Mouse (Mus musculus) left cerebral cortex, adult 18-20 months (tissue): ENCODE data around the gene Vars2. TPM values are rescaled to one million over a fixed set of nuclear protein-coding genes. Genes with fewer than 3 reads are reported as not detected.
A peak's percentile ranks its signal among the peaks of the same experiment; 100 is the strongest.

Experiments
- DNase-seq, 2 experiments: peaks; one replicate each; pipeline ENCODE4 v3.0.0; 2021 to 2022; ENCODE audit warnings: low spot score in 2 of 2, mixed read lengths in 1 of 2
- total RNA-seq, 2 experiments: library from RNA; stranded (reverse); gene quantifications; 2 replicates each; pipeline ENCODE4 v1.2.3; 2021

Vars2 gene
- total RNA-seq, 2 experiments from 2014 or later, result 34.3 to 35.1 TPM

- DNase-seq, result peak; percentile 28 to 44
Measured at GRCm38 (mm10) chr17:35636363-35636762, 31.0 kb downstream of the Vars2 start.

GRCm38 (mm10) chr17:35635699-35636111 lies 31.7 kb downstream of the Vars2 start:
- DNase-seq, result peak; percentile 81 to 83

- DNase-seq, result peak in 1 of 2 experiments; percentile 12
Measured at GRCm38 (mm10) chr17:35635202-35635601, 32.2 kb downstream of the Vars2 start.

GRCm38 (mm10) chr17:35633992-35634391 lies 33.4 kb downstream of the Vars2 start:
- peak; percentile 59 to 73 for DNase-seq

- DNase-seq, result no peak
Measured at GRCm38 (mm10) chr17:35626537-35626936, 40.9 kb downstream of the Vars2 start, which contains the start of gene Gm9573. Gm9573 (minus strand) TSS chr17:35626637.

- no peak for DNase-seq
Measured at GRCm38 (mm10) chr17:35617127-35617526, 50.3 kb downstream of the Vars2 start.

Other genes with a start within 250 kb of the Vars2 start
- gene H2-Q6, start 242.7 kb downstream of the Vars2 start, total RNA-seq, result 1 to 10 TPM in 1 of 2 experiments, under 1 TPM in 1; 0.96 to 1.4 TPM
- 1 to 10 TPM in 1 of 2 experiments, under 1 TPM in 1; 0.53 to 1.4 TPM for gene H2-Q7, start 228.4 kb downstream of the Vars2 start, total RNA-seq
- under 1 TPM; 0.33 to 0.46 TPM for gene H2-Q10, start 197.5 kb downstream of the Vars2 start, total RNA-seq
- not detected for gene Pou5f1, start 161.6 kb downstream of the Vars2 start, total RNA-seq
- gene Tcf19, start 150.8 kb downstream of the Vars2 start, total RNA-seq, result 10 to 100 TPM; 10.1 to 13.7 TPM
- 10 to 100 TPM; 14.2 to 16.2 TPM for gene Cchcr1, start 150.5 kb downstream of the Vars2 start, total RNA-seq
- gene Psors1c2, start 134.4 kb downstream of the Vars2 start, total RNA-seq, result under 1 TPM; 0.44 to 0.84 TPM
- gene Cdsn, start 115.5 kb downstream of the Vars2 start, total RNA-seq, result 1 to 10 TPM in 1 of 2 experiments, under 1 TPM in 1; 1.00 to 1.7 TPM
- gene 2300002M23Rik, start 100.1 kb downstream of the Vars2 start, total RNA-seq, result not detected
- gene Sfta2, start 66.0 kb downstream of the Vars2 start, total RNA-seq, result not detected
- not detected for gene Gm9573, start 41.0 kb downstream of the Vars2 start, total RNA-seq
- not detected for gene Mucl3, start 23.9 kb downstream of the Vars2 start, total RNA-seq
- 10 to 100 TPM; 26.7 to 37.5 TPM for gene Gtf2h4, start 6.1 kb upstream of the Vars2 start, total RNA-seq
- 10 to 100 TPM; 49.0 to 51.5 TPM for gene Ddr1, start 37.0 kb upstream of the Vars2 start, total RNA-seq
- gene Ier3, start 154.1 kb upstream of the Vars2 start, total RNA-seq, result 10 to 100 TPM; 16.0 to 21.3 TPM
- 100 to 1,000 TPM; 127 to 158 TPM for gene Flot1, start 155.6 kb upstream of the Vars2 start, total RNA-seq
- gene Tubb5, start 170.7 kb upstream of the Vars2 start, total RNA-seq, result 100 to 1,000 TPM; 442 to 465 TPM
- gene Mdc1, start 173.9 kb upstream of the Vars2 start, total RNA-seq, result 10 to 100 TPM; 17.6 to 17.7 TPM
- 1 to 10 TPM; 2.0 to 2.6 TPM for gene Nrm, start 193.7 kb upstream of the Vars2 start, total RNA-seq
- 1 to 10 TPM; 8.9 to 9.1 TPM for gene Ppp1r18, start 198.0 kb upstream of the Vars2 start, total RNA-seq
- gene Dhx16, start 212.2 kb upstream of the Vars2 start, total RNA-seq, result 10 to 100 TPM; 30.6 to 32.3 TPM
- gene 2310061I04Rik, start 229.8 kb upstream of the Vars2 start, total RNA-seq, result 10 to 100 TPM; 56.4 to 57.5 TPM
- gene Atat1, start 242.5 kb upstream of the Vars2 start, total RNA-seq, result 10 to 100 TPM; 53.6 to 56.3 TPM
- 10 to 100 TPM; 39.9 to 41.3 TPM for gene Mrps18b, start 248.8 kb upstream of the Vars2 start, total RNA-seq
- 10 to 100 TPM; 62.9 to 63.7 TPM for gene Ppp1r10, start 248.8 kb upstream of the Vars2 start, total RNA-seq